Mouse (Mus musculus): ENCODE measurements around the gene Sestd1.

The Sestd1 gene

GRCm38 (mm10) chr2:77212885-77213284 lies 67.5 kb downstream of the Sestd1 start:
- no peak for DNase-seq (ENCODE audit: low read depth)

DNA sequence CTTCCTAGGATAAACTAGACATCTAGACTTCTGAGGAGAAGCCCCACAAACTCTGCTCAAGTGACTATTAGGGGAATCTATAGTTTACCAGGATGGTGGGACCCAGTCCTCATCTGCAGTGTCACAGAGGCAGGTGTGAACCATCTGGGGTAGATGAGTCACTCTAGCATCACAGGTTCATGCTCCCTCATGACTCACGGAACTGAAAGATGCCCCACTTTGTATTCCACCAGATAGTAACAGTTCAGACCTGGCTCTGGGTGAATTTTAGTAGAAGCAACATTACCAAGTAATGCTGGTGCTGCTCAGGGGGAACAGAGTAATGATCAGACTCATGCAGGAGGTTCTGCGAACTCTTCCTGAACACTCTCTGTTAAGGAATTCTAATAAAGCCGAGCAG lies 73.4 kb downstream of the Sestd1 start:
- DNase-seq (ENCODE audit: low read depth), result no peak

- peak; percentile 24 for DNase-seq (ENCODE audit: low read depth)
Measured at GRCm38 (mm10) chr2:77203916-77204315, 76.5 kb downstream of the Sestd1 start.

DNA sequence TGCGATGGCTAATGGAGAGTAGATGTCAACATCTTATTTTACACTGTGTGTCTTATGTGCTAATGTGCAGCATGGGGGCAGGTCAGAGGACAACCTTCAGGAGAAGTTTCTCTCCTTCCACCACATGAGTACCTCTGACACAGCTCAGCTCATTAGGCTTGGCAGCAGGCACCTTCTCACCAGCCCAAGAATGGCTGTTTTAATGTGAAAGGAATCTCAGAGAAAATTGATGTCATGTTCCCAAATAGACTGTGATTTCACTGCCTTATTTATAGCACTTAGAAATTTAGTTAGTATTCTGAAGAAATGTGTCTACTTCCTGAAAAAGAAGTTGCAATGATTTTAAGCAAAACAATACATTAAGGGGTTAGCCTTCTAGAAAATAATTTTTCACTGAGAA lies 78.5 kb downstream of the Sestd1 start:
- DNase-seq (ENCODE audit: low read depth), result no peak

- DNase-seq (ENCODE audit: low read depth), result no peak
Measured at GRCm38 (mm10) chr2:77200958-77201614, 79.3 kb downstream of the Sestd1 start.

DNA sequence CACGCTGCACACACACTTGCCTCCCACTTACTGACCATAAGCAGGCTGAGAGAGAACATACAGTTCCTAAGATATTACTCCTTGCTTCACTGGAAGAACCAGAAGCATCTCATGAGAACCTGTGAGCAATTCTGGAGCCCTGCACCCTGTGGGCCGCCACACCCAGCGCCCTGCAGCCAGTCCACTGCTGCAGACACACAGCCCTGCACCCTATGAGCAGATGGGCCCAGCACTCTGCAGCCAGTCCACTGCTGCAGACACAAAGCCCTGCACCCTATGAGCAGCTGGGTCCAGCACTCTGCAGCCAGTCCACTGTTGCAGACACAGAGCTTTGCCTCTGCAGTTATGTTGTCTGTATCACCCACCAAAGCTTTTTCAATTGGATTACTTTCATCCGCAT lies 80.0 kb downstream of the Sestd1 start:
- no peak for DNase-seq (ENCODE audit: low read depth)

GRCm38 (mm10) chr2:77198246-77198645 lies 82.1 kb downstream of the Sestd1 start:
- DNase-seq (ENCODE audit: low read depth), result no peak

GRCm38 (mm10) chr2:77196819-77197218 lies 83.6 kb downstream of the Sestd1 start:
- DNase-seq (ENCODE audit: low read depth), result no peak

DNA sequence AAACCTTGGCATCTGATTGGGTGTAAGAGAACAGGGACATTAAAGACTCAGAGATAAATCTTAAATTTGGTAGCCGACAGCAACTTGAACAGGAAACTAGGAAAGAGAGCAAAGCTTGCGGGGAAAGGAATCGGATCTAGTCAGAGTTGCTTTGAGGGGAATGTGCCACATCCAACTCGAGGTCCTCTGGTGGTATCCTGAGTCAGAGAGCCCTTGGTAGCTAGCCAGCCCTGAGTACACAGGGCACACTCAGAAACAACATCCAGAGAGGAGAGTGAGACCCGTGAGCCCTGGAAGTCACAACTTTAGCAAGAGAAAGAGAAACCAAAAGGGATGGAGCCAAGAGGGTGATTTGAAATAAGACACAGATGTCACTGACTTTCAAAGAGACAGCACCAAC lies 85.3 kb downstream of the Sestd1 start:
- DNase-seq (ENCODE audit: low read depth), result no peak

GRCm38 (mm10) chr2:77191811-77192210 lies 88.6 kb downstream of the Sestd1 start:
- no peak for DNase-seq (ENCODE audit: low read depth)

DNA sequence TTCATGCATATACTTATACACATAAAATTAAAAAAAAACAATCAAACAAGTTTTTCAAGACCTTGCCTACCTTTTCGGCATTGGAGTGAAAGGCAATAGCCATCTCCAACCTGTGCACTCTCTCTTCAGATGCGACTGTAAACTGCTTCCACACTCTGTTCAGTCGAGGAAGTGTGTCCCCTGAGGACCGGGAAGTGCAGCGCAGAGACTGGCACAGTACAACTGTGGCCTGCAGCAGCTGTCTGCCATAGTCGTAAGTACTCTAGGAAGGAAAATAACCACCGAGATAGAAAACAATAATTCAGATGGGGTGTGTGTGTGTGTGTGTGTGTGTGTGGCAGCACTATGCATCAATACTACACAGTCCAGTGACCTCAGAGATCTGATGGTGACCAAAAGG lies 89.5 kb downstream of the Sestd1 start:
- no peak for DNase-seq (ENCODE audit: low read depth)

DNA sequence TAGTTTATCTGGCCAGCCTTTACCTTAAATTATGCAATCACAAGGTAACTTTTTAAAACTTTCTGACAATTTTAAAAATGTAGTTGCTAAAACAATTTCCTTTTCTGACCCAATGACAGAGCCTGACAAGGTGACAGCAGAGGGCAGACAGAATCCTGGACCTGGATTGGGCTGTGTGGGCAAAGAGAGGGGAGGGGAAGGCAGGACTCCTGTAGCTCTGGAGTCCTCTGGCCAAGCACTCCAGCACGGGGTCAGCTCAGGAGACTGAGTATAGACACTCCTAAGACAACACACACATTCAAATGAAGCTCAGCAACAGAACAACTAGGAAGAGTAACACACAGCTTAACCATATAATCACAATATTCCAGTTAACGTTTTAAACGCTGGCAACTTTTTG lies 90.1 kb downstream of the Sestd1 start:
- no peak for DNase-seq (ENCODE audit: low read depth)

DNA sequence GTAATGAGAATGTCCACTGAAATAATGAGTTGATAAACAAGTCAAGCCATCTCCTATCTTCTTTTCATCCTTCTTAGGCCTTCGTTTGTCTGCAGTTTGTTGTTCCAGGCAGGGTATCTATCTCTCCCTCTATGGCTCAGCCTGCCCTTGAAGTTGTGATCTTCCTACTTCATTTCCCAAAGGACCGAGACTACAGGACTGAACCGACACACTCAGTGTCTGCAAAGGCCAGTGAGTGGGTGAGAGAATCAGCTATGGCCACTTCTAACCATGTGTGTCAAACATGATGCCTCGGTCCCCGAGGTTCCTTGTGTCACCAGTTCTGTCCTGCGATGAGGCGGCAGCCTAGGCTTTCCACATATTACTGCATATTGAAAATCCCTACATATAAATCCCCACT lies 90.7 kb downstream of the Sestd1 start:
- no peak for DNase-seq (ENCODE audit: low read depth)

DNA sequence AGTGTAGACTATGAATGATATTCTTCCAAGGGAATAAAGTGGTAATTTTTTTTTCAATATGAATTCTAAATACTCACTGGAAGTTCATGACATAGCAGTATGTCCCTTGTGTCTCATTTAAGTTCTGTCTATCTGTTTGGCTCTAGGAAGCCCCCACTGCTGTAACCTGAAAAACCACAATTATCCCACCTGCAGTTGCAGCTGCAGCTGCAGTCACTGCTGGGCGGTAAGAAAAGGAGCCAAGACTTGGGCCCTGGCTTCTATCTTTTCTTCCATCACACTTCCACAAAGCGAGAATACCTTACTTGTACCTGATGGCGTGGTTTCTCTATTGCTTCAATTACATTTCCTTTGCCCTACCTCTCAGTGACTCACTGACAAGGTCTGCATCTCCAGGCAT lies 92.9 kb downstream of the Sestd1 start:
- no peak for DNase-seq (ENCODE audit: low read depth)

DNA sequence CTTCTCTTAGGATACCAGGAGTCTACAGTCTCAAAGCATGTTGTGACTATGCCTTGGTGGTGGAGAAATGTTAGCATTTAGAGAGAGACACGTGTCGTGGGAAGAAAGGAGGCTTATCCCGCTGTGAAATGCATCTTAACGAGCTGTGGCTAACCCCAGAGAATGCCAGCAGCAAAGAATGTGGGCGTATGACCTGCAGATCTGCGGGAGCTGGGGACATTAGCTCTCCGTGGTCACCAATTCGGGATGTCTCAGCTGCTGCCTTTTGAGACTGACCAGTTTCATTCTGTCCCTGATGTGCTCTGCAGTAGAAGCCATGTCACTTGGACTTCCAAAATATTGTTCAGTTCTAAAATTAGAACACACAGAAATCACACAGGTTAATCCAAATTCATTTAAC lies 93.5 kb downstream of the Sestd1 start:
- no peak for DNase-seq (ENCODE audit: low read depth)

DNA sequence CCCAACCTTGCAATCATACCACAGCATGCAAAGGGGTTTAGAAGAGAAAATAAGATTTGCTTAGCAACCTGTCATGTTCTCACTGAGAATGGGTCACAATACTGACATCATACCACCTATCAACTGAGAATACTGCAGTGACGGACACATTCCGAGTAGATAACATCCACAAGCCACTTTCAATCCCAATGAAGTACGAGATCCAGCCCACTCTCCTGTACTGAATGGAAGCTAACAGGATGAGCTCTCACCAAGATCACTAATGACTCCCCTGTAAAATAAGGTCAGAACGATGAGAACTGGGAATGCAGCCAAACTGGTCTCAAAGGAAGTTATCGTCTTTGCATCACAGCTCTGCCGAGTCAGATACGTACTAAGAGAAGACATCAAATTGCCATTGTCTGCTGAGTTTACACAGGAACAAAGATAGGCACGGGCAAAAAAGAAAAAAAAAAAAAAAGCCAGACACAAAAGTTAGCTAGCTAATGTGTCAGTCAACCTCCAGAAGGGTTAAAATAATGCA lies 96.3 kb downstream of the Sestd1 start:
- no peak for DNase-seq (ENCODE audit: low read depth)

- no peak for DNase-seq (ENCODE audit: low read depth)
Measured at GRCm38 (mm10) chr2:77183646-77184045, 96.7 kb downstream of the Sestd1 start.

DNA sequence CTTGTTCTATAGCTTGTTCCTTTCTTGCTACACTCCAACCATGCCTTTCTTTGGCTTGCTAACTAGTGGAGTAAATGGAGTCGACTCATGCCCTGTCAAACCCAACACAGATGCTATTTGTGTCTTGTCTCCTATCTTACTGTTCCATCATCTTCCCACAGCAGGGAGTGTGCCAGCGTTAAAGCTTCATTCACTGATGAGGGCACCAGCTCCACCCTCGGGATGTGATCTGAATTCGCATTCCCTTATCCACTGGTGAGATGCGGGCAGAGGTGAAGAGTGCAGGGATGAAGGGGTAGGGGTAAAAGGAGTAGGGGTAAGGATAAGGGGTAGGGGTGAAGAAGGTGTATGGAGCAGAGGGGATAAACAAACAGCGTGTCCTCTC lies 97.4 kb downstream of the Sestd1 start:
- no peak for DNase-seq (ENCODE audit: low read depth)

DNA sequence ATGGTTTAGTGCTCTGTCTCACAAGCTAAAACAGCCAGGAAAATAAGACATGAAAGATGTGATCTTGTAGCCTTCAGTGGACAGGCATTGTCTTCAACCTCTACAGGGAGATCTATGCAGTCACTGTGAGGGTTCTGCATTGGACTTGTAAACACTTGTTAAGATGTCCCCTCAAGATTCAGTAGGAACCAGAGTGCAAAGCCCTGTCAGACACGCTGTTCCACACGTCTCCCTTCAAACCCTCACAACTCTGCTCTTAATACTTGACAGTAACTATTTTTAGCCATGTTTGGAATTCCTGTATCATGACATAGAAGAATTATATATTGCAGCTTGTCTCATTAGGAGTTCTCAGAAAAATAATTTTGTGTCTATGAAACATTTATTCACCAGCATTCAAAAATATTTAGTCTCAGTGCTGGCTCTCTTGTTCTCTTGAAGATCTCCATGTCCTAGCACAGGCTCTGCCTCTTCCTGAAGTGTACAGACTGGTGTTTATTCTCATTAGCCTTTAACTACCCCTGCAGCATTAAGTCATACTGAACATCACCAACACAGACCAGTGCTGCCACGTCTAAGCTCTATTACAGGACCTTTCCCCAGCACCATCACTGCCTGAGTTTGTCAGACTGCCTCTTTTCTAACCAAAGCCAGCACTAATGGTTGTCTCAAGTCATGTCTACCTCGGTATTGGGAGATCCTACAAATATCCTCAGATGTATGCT lies 98.0 kb downstream of the Sestd1 start:
- no peak for DNase-seq (ENCODE audit: low read depth)

GRCm38 (mm10) chr2:77177472-77177871 lies 102.9 kb downstream of the Sestd1 start:
- DNase-seq (ENCODE audit: low read depth), result no peak

DNA sequence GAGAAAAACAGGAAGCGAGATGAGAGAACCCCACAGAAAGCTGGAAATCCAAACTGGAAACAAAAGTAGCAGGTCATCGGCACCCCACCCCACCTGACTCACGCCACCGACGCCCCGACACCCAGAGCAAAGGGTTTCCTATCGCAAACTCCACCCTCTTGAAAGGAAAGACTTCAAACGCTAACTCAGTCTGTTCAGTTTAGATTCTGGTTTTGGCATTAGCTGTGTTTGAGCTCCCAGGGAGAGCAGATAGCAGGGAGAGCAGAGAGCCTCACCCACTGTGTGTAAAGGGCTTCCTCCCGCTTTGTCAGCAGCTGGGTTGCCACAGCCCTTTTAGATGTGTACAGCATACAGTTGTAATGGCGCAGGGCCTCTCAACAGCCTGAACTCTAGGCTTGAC lies 104.0 kb downstream of the Sestd1 start:
- DNase-seq (ENCODE audit: low read depth), result no peak

DNA sequence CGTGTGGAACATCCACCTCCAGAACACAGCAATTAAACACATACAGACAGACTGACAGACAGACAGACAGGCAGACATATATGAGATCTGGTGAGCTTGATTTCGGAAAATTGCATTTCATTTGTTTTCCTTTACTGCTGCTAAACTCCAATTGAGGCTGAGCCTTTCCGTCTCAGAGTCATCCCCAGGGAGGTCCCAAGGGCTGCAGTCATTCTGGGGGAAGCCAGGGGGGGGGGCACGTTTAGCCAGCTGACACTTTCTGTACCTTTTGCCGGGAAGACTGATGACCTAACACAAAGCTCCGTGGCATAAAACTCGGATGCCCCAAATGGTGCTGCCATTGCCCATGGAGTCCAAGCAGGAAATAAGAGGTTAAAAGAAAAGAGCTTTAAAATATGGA lies 105.0 kb downstream of the Sestd1 start:
- no peak for DNase-seq (ENCODE audit: low read depth)

GRCm38 (mm10) chr2:77174313-77174712 lies 106.1 kb downstream of the Sestd1 start:
- DNase-seq (ENCODE audit: low read depth), result no peak

DNA sequence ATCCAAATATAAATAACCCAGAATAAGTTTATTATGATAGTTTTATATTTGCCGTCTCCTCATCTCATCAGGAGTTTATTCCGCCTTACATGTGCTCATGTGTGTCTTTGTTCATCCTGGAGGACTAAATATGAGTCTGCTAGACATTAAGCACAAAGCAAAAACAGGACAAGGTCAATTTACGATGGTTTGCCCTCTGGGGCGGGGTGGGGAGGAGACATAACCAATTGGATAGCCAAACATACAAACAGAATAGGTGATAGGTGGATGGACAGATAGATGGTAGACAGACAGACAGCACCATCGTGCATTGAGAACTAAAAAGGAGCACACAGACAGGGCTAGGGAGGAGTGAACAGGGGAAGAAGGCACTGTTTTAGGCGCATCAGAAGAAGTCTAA lies 106.6 kb downstream of the Sestd1 start:
- no peak for DNase-seq (ENCODE audit: low read depth)
